Mouse (Mus musculus) liver, adult 2 months (tissue): ENCODE measurements around the gene Ccdc146.

Source experiments
- CTCF ChIP-seq: fragments of 200-500 bp; IDR thresholded peaks from 2 replicates; pipeline ENCODE4 v1.5.1; 2011; ENCODE audit warnings: low read depth, low read length, control low read depth
- POLR2A ChIP-seq: fragments of 200-500 bp; IDR thresholded peaks from 2 replicates; pipeline ENCODE4 v1.6.1; 2011; ENCODE audit warnings: low read length, control low read depth; ENCODE audit not compliant: insufficient read depth; ENCODE audit errors: extremely low read depth

GRCm38 (mm10) chr5:21283356-21284062, 141.0 kb downstream of the Ccdc146 start:
- TF ChIP-seq POLR2A, result no peak
- no peak for TF ChIP-seq CTCF
